Mouse (Mus musculus): ENCODE measurements around the gene Tnfsf9. TPM values are rescaled to one million over a fixed set of nuclear protein-coding genes. Genes with fewer than 3 reads are reported as not detected.

Tnfsf9 gene
- total RNA-seq, 1 experiment from 2014 or later, result 0.39 TPM

DNA sequence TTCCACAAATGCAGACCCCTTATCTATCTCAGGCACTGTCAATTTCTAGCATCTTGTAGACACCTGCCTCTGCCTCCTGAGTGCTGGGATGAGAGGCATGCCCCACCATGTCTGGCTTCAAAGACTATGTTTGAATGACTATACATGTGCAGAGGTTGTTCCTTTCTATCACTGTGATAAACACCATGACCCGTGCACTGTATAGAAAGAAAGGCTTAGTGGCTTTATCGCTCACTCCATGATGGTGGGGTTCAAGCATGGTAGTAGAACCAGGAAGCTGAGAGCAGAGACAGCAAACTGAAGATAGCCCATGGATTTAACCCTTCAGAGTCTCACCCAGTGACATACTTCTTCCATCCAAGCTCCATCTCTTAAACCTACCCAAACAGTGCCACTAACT lies 29.6 kb downstream of the Tnfsf9 start:
- no peak for DNase-seq

DNA sequence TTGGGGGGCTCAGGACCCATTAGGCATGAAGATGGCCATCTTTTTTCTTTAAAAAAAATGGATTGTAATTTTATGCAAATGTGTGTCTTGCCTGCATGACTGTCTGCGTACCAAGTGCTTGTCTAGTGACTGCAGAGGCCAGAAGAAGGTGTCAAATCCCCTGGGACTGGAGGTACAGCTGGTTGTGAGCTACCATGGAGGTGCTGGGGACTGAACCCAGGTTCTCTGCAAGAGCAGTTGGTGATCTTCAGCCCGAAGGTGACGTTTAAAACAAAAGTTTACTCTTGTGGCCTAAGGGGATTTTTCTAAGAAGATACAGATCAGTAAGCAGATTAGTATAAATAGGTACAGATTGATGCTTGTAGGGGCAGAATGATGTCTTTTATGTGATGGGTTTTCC lies 30.5 kb downstream of the Tnfsf9 start:
- DNase-seq, result no peak

DNA sequence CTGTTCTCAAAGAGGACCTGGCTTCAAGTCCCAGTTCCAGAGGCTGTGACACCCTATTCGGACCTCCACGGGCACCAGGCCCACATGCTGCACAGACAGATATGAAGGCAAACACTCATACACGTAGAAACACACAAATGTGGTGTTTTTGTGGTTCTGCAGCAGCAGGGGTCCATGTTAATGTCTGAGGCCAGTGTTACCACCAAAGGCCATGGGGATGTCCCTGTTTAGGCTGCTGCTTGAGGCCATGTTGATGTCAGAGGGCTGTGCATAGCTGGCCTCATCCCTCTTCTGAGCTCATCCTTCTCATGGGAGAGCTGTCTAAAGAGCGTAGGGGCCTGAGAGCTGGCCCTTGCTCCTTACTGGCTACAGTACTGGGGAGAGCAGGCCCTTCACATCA lies 33.6 kb downstream of the Tnfsf9 start:
- no peak for DNase-seq

DNA sequence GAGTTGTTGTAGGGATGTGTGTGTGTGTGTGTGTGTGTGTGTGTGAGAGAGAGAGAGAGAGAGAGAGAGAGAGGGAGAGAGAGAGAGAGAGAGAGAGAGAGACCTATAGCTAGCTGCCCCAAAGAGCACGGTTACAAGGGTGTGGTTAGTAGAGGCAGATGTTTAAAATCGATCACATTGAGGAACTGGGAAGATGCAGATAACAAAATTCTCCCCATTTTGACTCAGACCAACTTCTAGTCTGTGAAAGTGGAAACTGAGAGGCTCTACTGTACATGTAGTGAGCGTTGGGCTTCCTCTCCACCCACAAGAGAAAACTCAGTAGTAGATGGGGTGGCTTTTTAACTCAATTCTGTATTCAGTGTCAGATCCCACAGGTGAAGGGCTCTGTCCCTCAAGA lies 34.6 kb downstream of the Tnfsf9 start:
- no peak for DNase-seq

DNA sequence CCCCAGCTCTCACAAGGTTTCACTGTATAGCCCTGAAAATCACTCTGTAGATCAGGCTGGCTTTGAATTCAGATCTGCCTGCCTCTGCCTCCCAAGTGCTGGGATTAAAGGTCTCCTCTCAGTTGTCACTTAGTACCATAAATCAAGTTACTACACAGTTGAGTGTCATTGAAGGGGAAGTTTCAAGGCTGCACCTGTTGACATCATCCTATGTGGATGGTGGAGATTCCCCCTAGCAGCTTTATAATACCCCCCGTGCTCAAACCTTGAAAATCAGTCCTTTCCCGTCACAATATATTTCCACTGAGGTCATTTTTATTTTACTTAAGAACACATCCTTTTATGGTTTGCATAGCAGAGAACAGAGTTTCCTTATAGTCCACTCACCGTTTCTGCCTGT lies 38.6 kb downstream of the Tnfsf9 start:
- no peak for DNase-seq

DNA sequence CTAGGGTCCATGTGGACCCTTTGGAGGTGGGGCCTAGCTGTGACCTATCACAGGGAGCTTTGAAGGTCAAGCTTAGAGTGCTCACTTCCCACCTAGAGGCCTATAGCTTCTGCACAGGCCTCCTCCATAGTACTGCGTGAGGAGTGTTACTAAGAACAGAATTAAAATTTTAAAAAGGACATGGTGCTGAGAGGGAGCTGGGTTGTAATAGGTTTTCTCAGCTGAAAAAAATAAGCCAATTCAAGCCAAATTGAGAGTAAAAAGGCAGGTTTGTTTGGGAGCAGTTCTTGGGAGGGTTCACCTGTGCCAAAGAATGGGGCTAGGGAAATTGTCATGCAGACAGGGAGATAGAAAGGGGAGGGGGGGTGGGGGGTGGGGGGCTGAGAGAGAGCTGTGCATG lies 40.0 kb downstream of the Tnfsf9 start:
- DNase-seq, result no peak

DNA sequence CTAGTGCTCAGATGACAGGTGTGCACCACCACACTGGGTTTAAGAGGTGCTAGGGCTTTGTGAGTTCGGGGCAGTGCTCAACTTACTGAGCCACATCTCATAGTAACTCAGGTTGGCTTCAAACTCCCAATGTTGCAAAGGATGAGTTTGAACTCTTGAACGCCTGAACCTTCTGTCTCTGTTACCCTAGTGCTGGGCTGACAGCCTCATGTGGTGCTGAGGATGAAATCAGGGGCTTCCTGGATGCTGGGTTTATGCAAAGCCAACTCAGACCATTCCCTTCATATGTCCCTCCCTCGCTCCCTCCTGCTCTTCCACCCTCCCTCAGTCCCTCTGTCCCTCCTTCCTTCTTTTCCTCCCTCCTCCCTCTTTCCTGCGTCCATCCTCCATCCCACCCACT lies 43.2 kb downstream of the Tnfsf9 start:
- no peak for DNase-seq

DNA sequence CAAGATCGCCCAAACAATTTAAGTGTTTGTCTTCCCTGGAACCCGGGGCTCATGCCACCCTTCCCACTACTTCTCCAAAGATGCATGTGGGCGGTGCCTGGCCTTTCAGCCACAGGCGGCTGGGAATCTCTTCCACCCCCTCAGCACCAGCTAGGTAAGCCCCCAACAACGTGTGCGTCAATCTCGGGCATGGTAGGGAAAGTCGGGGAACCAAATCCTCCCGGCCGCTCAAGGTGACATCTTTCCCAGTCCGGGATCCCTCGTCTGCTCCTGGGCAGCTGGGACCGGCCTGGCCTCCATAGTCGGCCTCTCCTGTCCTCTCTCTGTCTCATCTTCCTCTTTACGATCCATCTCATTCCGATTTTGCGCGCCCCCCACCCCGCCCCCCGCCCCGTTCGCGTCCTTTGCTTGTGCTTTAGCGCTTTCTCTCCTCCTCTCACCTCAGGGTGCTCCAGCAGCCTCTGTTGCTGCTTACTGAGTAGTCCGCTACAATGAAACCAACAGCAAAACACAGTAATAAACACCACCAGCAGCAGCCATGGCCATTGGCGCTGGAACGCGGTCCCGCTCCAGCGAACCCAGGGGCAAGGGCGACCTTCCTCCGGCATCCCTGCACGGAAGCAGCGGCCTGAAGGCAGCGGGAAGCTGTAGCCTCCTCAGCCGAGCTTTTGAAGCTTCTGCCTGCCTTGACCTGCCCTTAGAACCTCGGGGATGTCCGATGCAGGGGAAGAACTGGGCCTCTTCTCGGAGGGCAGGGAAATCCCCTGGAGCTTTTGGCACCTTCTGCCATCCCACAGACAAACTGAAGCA lies 44.1 kb downstream of the Tnfsf9 start, which contains the start of gene Cd70:
Gene Cd70 (minus strand): TSS at position 784 of the 810 bp plus-strand sequence.
- peak; percentile 4 for DNase-seq

DNA sequence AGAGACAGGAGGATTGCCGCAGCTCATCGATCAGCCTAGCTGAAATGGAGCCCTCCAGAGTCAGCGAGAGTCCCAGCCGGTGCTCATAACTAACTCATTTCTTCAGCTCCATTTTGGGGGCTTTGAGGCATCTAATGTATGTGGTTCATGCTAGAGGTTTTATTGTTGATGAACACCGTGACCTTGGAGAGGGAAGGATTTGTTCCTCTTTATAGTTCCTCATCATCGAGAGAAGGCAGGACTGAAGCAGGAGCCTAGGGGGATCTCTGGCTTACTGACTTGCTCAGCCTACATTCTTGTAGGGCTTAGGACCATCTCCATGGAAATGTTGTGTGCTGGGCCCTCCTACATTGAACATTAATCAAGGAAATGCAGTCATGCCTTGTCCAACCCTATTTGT lies 47.9 kb downstream of the Tnfsf9 start:
- DNase-seq, result no peak

DNA sequence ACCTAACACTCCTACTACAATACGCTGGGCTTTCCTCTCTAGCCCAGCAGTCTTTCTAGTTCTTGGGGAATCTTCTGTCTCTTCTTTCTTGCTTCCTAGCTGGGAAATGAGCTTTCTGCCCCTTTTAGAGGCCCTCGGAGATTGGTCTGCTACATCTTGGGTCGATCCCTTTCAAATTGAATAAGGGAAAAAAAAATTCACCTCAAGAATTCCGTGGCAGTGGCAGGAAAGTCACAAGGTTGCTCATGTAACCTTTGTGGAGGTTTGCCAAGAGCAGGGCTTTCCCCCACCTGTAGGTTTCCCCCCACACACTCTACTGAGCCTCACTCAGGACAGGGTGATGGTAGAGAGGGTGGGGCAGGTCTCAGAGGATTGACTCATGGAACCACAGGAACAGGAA lies 48.7 kb downstream of the Tnfsf9 start:
- DNase-seq, result no peak

Other genes with a start within 250 kb of the Tnfsf9 start
- 0.71 and 0.76 TPM in 2 replicates for gene Acsbg2, start 230.9 kb upstream of the Tnfsf9 start, total RNA-seq (2021)
- 5.4 and 8.9 TPM in 2 replicates for gene 1700061G19Rik, start 229.8 kb upstream of the Tnfsf9 start, total RNA-seq (2021)
- gene Mllt1, start 169.9 kb upstream of the Tnfsf9 start, total RNA-seq (2021), result 36.2 and 36.3 TPM in 2 replicates
- 0.38 and 0.70 TPM in 2 replicates for gene Acer1, start 123.2 kb upstream of the Tnfsf9 start, total RNA-seq (2021)
- 106 and 120 TPM in 2 replicates for gene Clpp, start 115.0 kb upstream of the Tnfsf9 start, total RNA-seq (2021)
- gene Alkbh7, start 108.0 kb upstream of the Tnfsf9 start, total RNA-seq (2021), result 67.3 and 95.1 TPM in 2 replicates
- gene Pspn, start 105.3 kb upstream of the Tnfsf9 start, total RNA-seq (2021), result 0.76 and 2.3 TPM in 2 replicates
- gene Gtf2f1, start 94.0 kb upstream of the Tnfsf9 start, total RNA-seq (2021), result 46.1 and 55.3 TPM in 2 replicates
- gene Gm17949, start 93.9 kb upstream of the Tnfsf9 start, total RNA-seq (2021), result 0.64 TPM in 1 of 2 replicates, not detected in the other
- 94.9 and 115 TPM in 2 replicates for gene Khsrp, start 73.8 kb upstream of the Tnfsf9 start, total RNA-seq (2021)
- not detected in 2 replicates for gene Slc25a41, start 63.7 kb upstream of the Tnfsf9 start, total RNA-seq (2021)
- 1.4 TPM in 1 of 2 replicates, not detected in the other for gene Crb3, start 46.2 kb upstream of the Tnfsf9 start, total RNA-seq (2021)
- gene Slc25a23, start 45.5 kb upstream of the Tnfsf9 start, total RNA-seq (2021), result 89.2 and 96.3 TPM in 2 replicates
- gene Dennd1c, start 26.8 kb upstream of the Tnfsf9 start, total RNA-seq (2021), result 1.6 TPM in 1 of 2 replicates, not detected in the other
- 4.0 and 5.0 TPM in 2 replicates for gene Tubb4a, start 17.5 kb upstream of the Tnfsf9 start, total RNA-seq (2021)
- gene Cd70, start 44.5 kb downstream of the Tnfsf9 start, total RNA-seq (2021), result not detected in 2 replicates
- gene Tnfsf14, start 88.9 kb downstream of the Tnfsf9 start, total RNA-seq (2021), result not detected in 2 replicates
- gene C3, start 122.8 kb downstream of the Tnfsf9 start, total RNA-seq (2021), result 280 and 456 TPM in 2 replicates
- 81.0 and 96.4 TPM in 2 replicates for gene Gpr108, start 143.1 kb downstream of the Tnfsf9 start, total RNA-seq (2021)
- 51.9 and 64.8 TPM in 2 replicates for gene Trip10, start 144.1 kb downstream of the Tnfsf9 start, total RNA-seq (2021)
- 1.1 and 1.7 TPM in 2 replicates for gene Vav1, start 173.8 kb downstream of the Tnfsf9 start, total RNA-seq (2021)